Mouse (Mus musculus) stomach, embryonic 14.5 days (tissue): Measurements from ENCODE around the gene Rps5. TPM values are rescaled to one million over a fixed set of nuclear protein-coding genes. Genes with fewer than 3 reads are reported as not detected.

Source experiments
- ATAC-seq: fragments of 200-750 bp; cut with Nextera tagmentation; 2 replicates; pipeline ENCODE4 v1.8.0; 2017; ENCODE audit warnings: low read depth, moderate TSS enrichment; ENCODE audit not compliant: insufficient number of reproducible peaks, insufficient read depth, low FRiP score
- H3K27ac ChIP-seq: fragments of 300-500 bp; sonication (generic); 2 replicates; pipeline ENCODE4 v1.5.1; 2014; ENCODE audit warnings: mild to moderate bottlenecking, low read length, moderate library complexity, mixed read lengths
- H3K27me3 ChIP-seq: fragments of 300-500 bp; sonication (generic); 2 replicates; pipeline ENCODE4 v1.6.1; 2014; ENCODE audit warnings: low read length, control low read depth, mixed read lengths; ENCODE audit not compliant: control insufficient read depth, insufficient read depth
- H3K36me3 ChIP-seq: fragments of 300-500 bp; sonication (generic); 2 replicates; pipeline ENCODE4 v1.6.1; 2014; ENCODE audit warnings: mild to moderate bottlenecking, control low read depth, low read length, moderate library complexity, mixed read lengths; ENCODE audit not compliant: control insufficient read depth, insufficient read depth
- H3K4me1 ChIP-seq: fragments of 300-500 bp; sonication (generic); 2 replicates; pipeline ENCODE4 v1.6.1; 2014; ENCODE audit warnings: low read length, control low read depth, mixed read lengths; ENCODE audit not compliant: control insufficient read depth, insufficient read depth
- H3K4me2 ChIP-seq: fragments of 300-500 bp; sonication (generic); replicated peaks from 2 replicates; pipeline ENCODE4 v1.6.1; 2014; ENCODE audit warnings: low read depth, low read length, control low read depth
- H3K4me3 ChIP-seq: fragments of 300-500 bp; sonication (generic); 2 replicates; pipeline ENCODE4 v1.5.1; 2014; ENCODE audit warnings: low read depth, low read length, control low read depth
- H3K9ac ChIP-seq: fragments of 300-500 bp; sonication (generic); replicated peaks from 2 replicates; pipeline ENCODE4 v1.6.1; 2014; ENCODE audit warnings: low read depth, mild to moderate bottlenecking, control low read depth, low read length, moderate library complexity, mixed read lengths
- H3K9me3 ChIP-seq: fragments of 300-500 bp; sonication (generic); 2 replicates; pipeline ENCODE4 v1.6.1; 2016; ENCODE audit warnings: low read depth, low read length, control low read depth; ENCODE audit not compliant: control insufficient read depth
- WGBS: fragments of 180-500 bp; shearing (Covaris S2); extraction: QIAGEN DNeasy Blood & Tissue Kit; methylation state at CpG from one replicate; pipeline ENCODE4 v1.1.7; 2014; 5-methylcytosine and 5-hydroxymethylcytosine counted together
- polyA plus RNA-seq: library from polyadenylated mRNA; unstranded; fragments of >200 nt; fragmentation: Nextera tagmentation; extraction: Ambion mirVana; gene quantifications from 2 replicates; pipeline ENCODE4 v1.2.1, GENCODE M21; 2014

The Rps5 gene
- polyA plus RNA-seq, 1 experiment from 2014 or later = 1,442 TPM

- Histone ChIP-seq H3K36me3 (peaks cover 26% of the 10 kb centered on the region), H3K9me3 (no peaks in the 10 kb centered on the region), H3K4me2 (no peak overlapping the region), H3K27me3 (no peaks in the 10 kb centered on the region), H3K4me3 (no peak overlapping the region), H3K27ac (no peak overlapping the region), H3K9ac (no peak overlapping the region), H3K4me1 (no peaks in the 10 kb centered on the region)
- 77% methylated on average over 1 of the region's 1 CpGs for WGBS
- ATAC-seq = no peak
Measured at GRCm38 (mm10) chr7:12891334-12891733, 30.8 kb upstream of the Rps5 start.

DNA sequence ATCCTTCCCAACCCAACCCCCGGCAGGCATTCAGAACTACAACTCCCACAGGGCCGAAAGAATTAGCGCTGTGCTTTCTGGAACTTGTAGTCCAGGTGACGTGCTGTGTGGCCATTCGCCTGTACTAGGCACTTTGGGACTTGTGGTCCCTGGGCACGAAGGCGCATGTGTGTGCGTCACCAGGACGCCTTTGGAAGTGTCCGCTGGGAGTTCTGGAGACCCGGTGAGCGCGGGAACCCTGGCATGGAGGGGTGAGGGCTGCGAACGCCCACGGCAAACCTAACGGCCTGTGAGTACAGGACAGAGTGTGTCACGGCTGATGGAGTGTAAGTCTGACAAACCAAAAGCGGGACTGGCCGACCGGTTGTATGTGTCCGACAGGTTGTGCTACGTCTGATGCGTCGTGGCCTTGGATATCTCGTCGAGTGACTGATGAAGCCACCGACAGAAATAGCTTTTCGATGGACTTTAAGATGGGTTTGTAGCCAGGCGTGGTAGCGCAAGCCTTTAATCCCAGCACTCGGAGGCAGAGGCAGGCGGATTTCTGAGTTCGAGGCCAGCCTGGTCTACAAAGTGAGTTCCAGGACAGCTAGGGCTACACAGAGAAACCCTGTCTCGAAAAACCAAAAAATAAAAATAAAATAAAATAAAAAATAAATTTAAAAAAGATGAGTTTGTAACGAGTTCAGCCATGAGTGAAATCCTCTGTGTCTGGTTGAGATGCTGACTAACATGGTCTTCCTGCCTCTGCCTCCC lies 24.3 kb upstream of the Rps5 start, which contains the start of gene Zscan22:
TSS of gene Zscan22 (plus strand) at position 161 of the 756 bp plus-strand sequence.
- Histone ChIP-seq H3K27ac (no peak within 1 kb of the TSS; the same call in 1 of the 2 replicates), H3K4me1 (peaks cover 5% of the 10 kb centered on the region; the same call in 1 of the 2 replicates), H3K4me2 (peak within 1 kb of the TSS; percentile 50), H3K9me3 (no peaks in the 10 kb centered on the region), H3K4me3 (peak within 1 kb of the TSS; percentile 76), H3K27me3 (no peaks in the 10 kb centered on the region), H3K36me3 (peaks cover 4% of the 10 kb centered on the region; the same call in 1 of the 2 replicates), H3K9ac (peak within 1 kb of the TSS; percentile 38; the same call in 1 of the 2 replicates)
- ATAC-seq = peak; percentile 99
- 7% methylated on average over 36 of the region's 36 CpGs for WGBS

GRCm38 (mm10) chr7:12901517-12901916 lies 20.6 kb upstream of the Rps5 start:
- peaks cover 5% of the 10 kb centered on the region; the same call in 1 of the 2 replicates for H3K4me1 ChIP-seq
- no peak overlapping the region for H3K4me3 ChIP-seq
- no peak overlapping the region for H3K27ac ChIP-seq
- H3K9me3 ChIP-seq = no peaks in the 10 kb centered on the region
- no peak overlapping the region for H3K9ac ChIP-seq
- H3K36me3 ChIP-seq = peaks cover 16% of the 10 kb centered on the region
- H3K4me2 ChIP-seq = no peak overlapping the region
- WGBS = 92% methylated on average over 5 of the region's 5 CpGs
- no peaks in the 10 kb centered on the region for H3K27me3 ChIP-seq
- ATAC-seq = no peak

GRCm38 (mm10) chr7:12903623-12904022 lies 18.5 kb upstream of the Rps5 start:
- Histone ChIP-seq H3K4me3 (no peak overlapping the region), H3K9me3 (no peaks in the 10 kb centered on the region), H3K27ac (no peak overlapping the region), H3K36me3 (peaks cover 30% of the 10 kb centered on the region), H3K9ac (no peak overlapping the region), H3K27me3 (no peaks in the 10 kb centered on the region), H3K4me1 (peaks cover 2% of the 10 kb centered on the region; the same call in 1 of the 2 replicates), H3K4me2 (no peak overlapping the region)
- no peak for ATAC-seq
- 60% methylated on average over 10 of the region's 10 CpGs for WGBS

DNA sequence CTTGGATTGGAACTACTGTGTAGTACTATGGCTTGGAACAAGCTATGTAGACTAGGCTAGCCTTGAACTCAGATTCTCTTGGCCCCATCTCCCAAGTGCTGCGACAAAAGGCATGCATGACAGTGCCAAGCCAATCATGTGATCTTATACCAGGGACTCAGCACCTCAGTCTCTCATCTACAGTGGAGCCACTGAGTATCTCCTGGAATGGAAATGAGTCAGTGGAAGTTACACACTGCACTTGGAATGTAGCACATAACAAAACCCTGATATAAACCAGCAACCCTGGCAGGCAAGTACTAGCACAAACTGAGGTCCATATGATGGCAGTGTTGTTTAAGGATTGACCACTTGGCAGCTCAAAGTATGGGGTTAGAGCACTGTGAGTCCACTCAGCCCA lies 16.9 kb upstream of the Rps5 start:
- peaks cover 30% of the 10 kb centered on the region for H3K36me3 ChIP-seq
- no peak overlapping the region for H3K9ac ChIP-seq

GRCm38 (mm10) chr7:12909498-12909962 lies 12.6 kb upstream of the Rps5 start:
- Histone ChIP-seq H3K9ac (0 out of 2 replicates have a peak overlapping the region, but pooled peaks have one; percentile 11), H3K4me1 (no peaks in the 10 kb centered on the region), H3K4me2 (peak overlapping the region; percentile 44), H3K36me3 (peaks cover 21% of the 10 kb centered on the region), H3K4me3 (peak overlapping the region; percentile 33; the same call in 1 of the 2 replicates), H3K27ac (peak overlapping the region; percentile 84), H3K27me3 (no peaks in the 10 kb centered on the region), H3K9me3 (no peaks in the 10 kb centered on the region)
- WGBS = 40% methylated on average over 7 of the region's 7 CpGs
- no peak for ATAC-seq

More for the DNA sequence above, 16.9 kb upstream of the Rps5 start:
- ATAC-seq = no peak
- H3K4me3 ChIP-seq = no peak overlapping the region
- H3K27ac ChIP-seq = no peak overlapping the region
- H3K4me1 ChIP-seq = no peaks in the 10 kb centered on the region
- H3K4me2 ChIP-seq = no peak overlapping the region
- no peaks in the 10 kb centered on the region for H3K27me3 ChIP-seq
- no peaks in the 10 kb centered on the region for H3K9me3 ChIP-seq
- 93% methylated on average over 1 of the region's 1 CpGs for WGBS

DNA sequence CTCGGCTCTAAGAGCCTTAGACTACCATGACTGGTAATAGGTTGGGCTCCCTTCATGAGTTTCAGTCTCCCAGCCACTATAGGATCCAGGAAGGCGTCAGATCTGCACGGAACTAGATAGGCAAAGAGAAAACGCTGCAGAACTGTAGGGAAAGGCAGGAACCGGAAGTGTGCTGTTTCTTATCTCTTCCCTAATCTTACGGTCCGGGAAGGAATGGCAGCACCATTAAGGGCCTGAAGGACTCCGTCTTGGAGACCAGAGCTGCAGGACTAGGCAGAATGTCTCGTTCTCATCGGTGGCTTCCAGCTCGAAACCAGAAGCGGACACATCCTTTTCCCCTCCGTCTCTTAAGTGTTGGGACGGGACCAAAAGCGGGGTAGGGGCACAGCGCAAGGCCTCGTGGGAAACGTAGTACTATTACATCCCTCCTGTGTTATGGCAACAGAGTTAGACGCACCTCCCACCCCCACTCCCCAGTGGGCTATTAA lies 11.9 kb upstream of the Rps5 start:
- ATAC-seq = peak; percentile 76
- Histone ChIP-seq H3K9me3 (no peaks in the 10 kb centered on the region), H3K4me2 (peak overlapping the region; percentile 44), H3K36me3 (peaks cover 18% of the 10 kb centered on the region), H3K4me1 (no peaks in the 10 kb centered on the region), H3K4me3 (peak overlapping the region; percentile 33), H3K9ac (0 out of 2 replicates have a peak overlapping the region, but pooled peaks have one; percentile 11), H3K27ac (peak overlapping the region; percentile 84), H3K27me3 (no peaks in the 10 kb centered on the region)
- WGBS = 6% methylated on average over 19 of the region's 19 CpGs

GRCm38 (mm10) chr7:12913556-12913955 lies 8.5 kb upstream of the Rps5 start:
- no peak overlapping the region for H3K4me2 ChIP-seq
- H3K9ac ChIP-seq = no peak overlapping the region
- no peak overlapping the region for H3K27ac ChIP-seq
- no peak for ATAC-seq
- H3K36me3 ChIP-seq = no peaks in the 10 kb centered on the region
- H3K4me1 ChIP-seq = no peaks in the 10 kb centered on the region
- H3K27me3 ChIP-seq = no peaks in the 10 kb centered on the region
- H3K4me3 ChIP-seq = no peak overlapping the region
- no peaks in the 10 kb centered on the region for H3K9me3 ChIP-seq
